Mouse (Mus musculus) heart, postnatal 25 days (tissue): ENCODE results near the gene Ccdc38. TPM values are rescaled to one million over a fixed set of nuclear protein-coding genes. Genes with fewer than 3 reads are reported as not detected.

Experiments
- DNase-seq: peaks from one replicate; pipeline ENCODE4 v3.0.0; 2022; ENCODE audit warnings: low spot score
- intact Hi-C: fragments of 180-260 bp; cut with DNase I; formaldehyde crosslinking; loops from one replicate; pipeline ENCODE4 v1.15.1; 2025
- total RNA-seq, 2 experiments: library from RNA; stranded (reverse); gene quantifications; 2 replicates each; pipeline ENCODE4 v1.2.3; 2021

Gene Ccdc38
- total RNA-seq, 2 experiments from 2014 or later: not detected

DNA sequence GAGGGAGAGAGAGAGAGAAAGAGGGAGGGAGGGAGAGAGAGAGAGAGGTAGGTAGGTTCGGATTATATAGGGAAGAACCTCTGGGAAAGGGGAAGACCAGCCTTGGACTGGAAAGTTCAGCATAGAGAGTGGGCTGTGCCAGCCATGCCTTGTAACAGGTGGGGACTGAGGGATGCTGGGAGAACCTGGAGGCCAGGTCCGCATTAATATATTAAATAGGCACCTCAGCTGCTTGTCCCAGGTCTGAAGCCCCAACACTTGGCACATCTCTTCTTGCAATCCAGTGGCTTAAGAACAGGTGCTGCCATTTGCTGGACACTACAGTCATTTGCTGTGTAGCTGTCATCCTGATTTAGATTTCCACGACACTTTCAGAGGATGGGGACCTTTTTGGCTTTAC, 56.2 kb downstream of the Ccdc38 start:
- intact Hi-C loops: no loop called here
- no peak for DNase-seq

DNA sequence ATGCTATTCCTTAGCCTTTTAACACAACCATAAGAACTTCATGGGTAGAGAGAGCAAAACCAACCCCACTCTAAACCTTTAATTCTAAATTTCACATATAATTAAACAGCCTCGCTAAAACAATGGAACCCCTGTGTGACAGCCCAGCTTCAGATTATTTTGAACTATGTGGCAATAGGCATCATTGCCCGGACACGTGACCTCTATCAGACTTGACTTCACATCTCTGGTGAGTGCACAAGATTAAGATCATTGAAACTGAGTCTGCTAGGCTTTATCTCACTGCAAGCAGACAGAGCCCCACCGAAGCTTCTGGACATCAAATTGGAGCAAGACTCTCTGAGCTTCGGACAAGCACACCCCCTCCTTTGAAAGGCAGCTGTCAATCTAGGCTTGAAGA, 61.9 kb downstream of the Ccdc38 start:
- no peak for DNase-seq
- intact Hi-C loops: no loop called here

DNA sequence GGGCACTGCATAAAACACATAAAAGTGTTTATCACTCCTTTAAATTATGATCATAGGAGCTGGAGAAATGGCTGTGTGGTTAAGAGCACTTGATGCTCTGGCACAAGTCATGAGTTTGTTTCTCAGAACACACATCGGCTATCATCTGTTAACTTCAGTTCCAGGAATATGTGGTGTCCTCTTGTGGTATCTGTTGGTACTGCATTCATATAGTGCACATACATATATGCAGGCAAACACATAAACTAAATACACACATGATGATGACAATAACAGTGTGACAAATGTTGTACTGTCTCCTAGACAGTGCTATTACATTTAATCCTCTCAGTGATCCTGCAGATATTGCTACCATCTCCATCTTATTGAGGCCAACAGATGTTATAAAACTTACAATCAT, 62.8 kb downstream of the Ccdc38 start:
- intact Hi-C loops: no loop called here
- no peak for DNase-seq

DNA sequence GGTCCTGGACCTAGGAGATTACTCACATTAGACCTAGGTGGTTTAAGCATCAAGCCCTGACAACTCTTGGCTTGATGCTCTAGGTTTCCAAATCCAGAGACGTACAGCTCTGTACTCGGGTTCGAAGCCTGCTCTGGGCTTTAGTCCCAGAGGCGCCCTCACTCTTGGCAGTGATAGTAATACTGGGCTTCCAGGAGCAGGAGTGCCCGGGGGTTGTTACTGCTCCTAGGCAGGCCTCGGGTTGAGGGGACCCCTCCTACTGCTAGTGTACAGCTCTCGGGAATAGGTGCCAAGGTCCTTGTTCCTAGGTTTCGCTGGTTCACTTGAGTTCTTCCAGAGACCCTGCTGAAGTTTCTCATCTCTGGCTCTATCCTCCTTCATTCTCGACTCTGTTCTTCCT, 65.9 kb downstream of the Ccdc38 start:
- intact Hi-C loops: no loop called here
- DNase-seq: no peak

DNA sequence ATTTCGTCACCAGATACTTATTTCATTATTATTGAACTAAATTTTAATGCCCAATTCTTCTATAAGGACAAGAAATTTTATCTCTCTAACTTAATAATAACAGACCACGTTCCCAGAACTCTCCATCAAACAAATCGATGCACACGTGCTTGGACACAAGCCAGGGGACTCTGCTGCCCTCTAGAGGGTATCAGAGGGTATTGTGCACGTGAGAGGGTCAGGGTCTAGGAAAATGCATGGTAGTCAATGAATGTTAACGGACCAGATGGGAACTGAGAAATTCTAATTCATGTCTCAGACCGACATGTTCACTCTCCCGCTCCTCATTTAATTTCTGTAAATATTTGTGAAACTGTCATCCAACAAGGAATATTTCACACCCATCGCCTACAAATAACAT, 67.6 kb downstream of the Ccdc38 start:
- DNase-seq: no peak

DNA sequence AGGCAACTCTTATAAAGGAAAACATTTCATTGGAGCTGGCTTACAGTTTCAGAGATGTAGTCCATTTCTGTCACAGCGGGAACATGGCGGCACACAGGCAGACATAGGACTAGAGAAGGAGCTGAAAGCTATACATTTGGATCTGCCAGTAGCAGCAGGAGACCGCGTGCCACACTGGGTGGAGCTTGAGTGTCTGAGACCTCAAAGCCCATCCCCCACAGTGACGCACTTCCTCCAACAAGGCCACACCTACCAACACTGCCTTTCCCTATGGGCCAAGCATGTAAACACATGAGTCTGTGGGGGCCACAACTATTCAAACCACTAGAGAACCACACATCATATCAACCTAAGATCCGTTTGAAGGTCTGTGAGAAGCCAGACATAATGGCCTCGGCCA, 68.8 kb downstream of the Ccdc38 start:
- no peak for DNase-seq
- intact Hi-C loops: no loop called here

More for the DNA sequence above, 67.6 kb downstream of the Ccdc38 start:
- intact Hi-C loops: no loop called here

DNA sequence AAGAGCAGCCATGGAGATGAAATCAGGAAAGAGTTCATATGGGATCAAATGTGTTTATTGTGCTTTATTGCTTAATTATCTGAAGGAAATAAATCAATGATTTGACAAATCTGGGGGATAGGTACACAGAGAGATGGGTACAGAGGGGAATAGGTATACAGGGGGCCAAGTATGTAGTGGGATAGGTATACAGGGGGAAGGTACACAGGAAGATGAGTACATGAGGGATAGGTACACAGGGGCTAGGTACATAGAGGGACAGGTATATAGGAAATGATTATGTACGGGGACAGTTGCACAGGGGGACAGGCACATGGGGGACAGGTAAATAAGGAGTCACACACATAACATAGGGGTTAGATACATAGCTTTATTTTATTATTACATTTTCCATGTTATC, 70.5 kb downstream of the Ccdc38 start:
- intact Hi-C loops: loop anchor here (1.0 to 5.0 kb wide), 3 partner anchors 151 to 201 kb away; no protein-coding TSS in a partner anchor
- DNase-seq: no peak

DNA sequence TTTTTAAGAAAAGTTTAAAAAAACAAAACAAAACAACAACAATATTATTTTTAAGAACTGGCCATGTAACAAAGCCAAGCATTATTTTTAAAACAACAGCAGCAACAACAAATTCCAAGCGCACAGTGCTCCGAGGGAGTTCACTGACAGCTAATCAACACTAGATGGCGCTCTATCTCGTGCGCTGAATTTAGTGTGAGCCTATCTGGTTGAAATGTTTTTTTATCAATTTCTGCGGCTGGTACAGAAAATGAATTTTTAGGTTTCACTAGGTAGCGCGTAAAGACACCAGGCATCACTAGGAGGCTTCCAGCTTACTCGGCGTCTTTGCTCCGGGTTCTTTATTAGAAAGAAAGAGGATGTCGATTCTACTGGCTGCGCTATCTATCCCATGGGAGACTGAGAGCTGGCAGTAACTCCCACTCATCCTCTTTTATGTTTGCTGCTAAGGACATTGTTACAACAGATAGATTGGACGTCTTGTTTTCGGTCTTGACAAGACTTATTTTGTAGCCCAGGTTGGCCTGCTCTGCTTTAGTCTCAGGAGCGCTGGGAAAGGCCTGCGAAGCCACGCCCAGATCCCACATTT, 71.1 kb downstream of the Ccdc38 start:
- intact Hi-C loops: loop anchor here (1.0 to 5.0 kb wide), 3 partner anchors 151 to 201 kb away; no protein-coding TSS in a partner anchor
- no peak for DNase-seq

DNA sequence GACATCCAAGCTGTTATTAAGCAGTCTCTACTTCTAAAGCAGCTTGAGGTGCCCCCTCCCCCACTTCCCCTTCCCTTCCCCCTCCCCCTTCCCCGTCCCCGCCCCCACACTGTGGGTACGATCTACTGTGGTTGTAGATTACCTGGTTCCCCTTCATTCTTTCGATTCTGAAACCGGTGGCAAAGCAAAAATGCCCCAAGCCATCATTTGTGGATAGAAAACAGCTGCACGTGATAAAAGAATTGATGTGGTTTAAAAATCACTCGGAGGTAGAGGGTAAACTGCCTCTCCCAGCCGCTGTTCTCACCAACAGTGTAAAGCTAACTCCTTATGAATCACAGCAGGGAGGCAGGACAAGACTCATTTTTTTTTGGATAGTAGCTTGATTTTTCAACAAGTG, 74.4 kb downstream of the Ccdc38 start:
- intact Hi-C loops: loop anchor here (5.0 kb wide), 2 partner anchors 147 to 197 kb away; no protein-coding TSS in a partner anchor
- DNase-seq: no peak

DNA sequence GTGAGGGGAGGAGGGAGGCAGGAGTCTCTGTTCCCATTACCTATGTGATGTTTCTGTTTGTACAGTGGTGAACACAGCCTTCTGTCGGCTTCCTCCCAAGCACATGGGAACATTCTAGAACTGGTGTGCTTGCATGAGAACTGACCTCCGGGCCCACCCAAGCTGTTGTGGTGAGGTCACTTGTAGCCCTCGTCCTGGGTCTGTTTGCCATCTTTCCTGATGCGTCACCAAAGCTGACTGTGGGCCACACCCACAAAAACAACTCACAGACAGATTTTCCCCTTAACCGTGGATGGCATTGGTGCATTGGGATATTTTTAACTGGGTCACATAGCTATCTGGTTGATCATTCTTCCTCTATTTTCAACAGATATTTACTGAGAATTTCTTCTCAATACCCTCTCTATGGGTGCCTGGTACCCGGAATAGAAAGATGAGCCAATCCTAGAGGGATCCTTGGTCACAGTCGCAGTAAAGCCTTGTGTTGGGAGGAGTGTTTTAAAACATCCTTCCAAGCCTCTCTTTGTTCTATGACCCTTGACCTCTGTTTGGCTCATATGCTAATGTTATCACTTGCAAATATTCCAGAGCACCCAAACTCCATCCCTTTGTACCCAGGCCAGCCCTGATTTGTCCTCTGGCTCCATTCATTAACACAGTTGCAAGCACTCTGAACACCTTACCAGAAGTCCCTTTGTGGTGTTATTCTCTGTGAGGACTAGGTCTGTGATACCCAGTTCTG, 80.2 kb downstream of the Ccdc38 start:
- DNase-seq: peak; percentile 30
- intact Hi-C loops: no loop called here

DNA sequence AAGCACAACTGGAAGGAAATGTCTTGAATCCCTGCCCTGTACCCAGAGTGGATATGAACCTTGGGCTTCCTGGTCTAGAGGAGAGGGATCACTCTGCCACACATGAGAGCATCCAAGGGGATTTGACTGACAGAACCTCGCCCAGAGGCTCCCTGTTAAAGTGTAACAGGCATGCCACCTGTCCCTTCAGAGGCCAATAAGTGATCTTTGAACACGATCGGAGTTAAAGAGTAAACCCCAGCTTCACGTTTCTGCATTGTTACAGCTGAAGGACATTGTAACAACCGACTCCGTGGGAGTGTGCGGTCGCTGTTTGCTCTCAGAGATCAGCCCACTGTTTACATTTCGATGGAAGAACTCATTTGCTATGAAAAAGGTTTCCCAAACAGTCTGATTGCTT, 83.3 kb downstream of the Ccdc38 start:
- DNase-seq: no peak
- intact Hi-C loops: no loop called here

DNA sequence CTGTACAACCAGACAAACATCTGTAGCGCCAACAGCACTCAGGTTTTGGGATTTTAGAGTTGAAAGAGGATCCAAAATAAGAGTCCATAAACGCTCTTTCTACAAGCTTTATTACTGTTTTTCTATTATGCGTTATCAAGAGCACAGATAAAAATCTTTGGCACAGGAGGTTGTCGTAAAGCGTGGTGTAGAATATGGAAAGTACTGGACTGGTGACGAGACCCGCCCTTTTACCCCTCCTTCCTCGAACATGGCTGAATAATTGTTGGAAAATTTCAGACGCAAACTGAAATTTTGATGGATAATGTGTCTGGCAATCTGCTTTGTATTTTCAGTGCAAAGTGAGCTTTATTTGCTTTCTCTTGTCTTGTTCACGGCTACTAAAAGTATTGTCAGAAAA, 83.7 kb downstream of the Ccdc38 start:
- no peak for DNase-seq
- intact Hi-C loops: no loop called here

DNA sequence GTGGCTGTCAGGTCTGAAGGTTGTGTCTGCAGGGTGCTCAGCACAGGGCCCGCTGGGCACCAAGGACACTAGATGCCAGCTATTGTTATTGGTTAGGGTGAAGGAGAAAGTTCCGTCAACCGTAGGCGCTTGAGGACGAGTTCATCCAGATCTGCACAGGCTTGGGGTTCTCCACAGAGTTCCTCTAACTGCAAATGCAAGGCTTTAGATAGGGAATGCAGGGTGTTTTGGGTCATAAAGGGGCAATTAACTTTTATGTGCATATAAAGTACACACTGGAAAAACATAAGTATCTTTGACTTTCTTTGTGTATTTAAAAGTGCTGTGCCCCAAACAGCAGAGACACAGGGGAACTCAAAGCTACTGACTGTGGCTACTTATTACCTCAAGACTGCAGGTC, 89.9 kb downstream of the Ccdc38 start:
- no peak for DNase-seq
- intact Hi-C loops: no loop called here

DNA sequence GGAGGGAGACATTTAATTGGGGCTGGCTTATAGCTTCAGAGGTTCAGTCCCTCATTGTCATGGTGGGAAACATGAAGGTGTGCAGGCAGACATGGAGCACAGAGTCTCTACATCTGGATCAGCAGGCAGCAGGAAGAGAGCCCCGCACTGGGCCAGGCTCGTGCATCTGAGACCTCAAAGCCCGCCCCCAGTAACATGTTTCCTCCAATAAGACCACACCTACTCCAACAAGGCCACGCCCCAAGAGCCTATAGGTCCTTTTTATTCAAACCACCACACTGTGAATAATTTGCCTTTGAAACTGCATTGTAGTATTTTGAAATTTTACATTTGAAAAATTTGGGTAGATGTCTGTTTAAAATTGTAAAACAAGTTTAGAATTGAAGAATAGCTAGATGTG, 91.7 kb downstream of the Ccdc38 start:
- no peak for DNase-seq
- intact Hi-C loops: no loop called here

DNA sequence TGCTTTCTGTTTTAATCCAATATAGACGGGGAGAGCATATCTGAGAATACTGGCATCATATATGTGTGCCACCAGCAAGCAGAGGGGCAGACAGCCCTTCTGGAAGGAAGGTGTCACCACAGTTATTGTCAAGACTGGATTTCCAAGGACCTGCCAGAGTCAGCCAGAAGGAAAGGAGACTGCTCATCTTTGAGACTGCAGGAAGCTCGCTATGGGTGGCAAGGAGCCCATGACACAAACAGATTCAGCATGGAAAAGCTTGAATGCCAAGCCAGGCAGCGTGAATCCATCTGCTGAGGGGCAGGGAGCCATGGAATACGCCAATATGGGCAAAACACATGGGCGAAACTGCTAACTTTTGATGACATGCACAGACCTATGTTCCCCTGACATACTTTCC, 93.1 kb downstream of the Ccdc38 start:
- intact Hi-C loops: no loop called here
- no peak for DNase-seq

Other genes with a start within 250 kb of the Ccdc38 start
- 10 to 100 TPM; 45.1 to 48.7 TPM for gene Elk3, start 229.5 kb upstream of the Ccdc38 start, total RNA-seq
- gene Lta4h, start 87.2 kb upstream of the Ccdc38 start, total RNA-seq: 10 to 100 TPM; 33.8 to 34.1 TPM
- under 1 TPM; 0.21 to 0.50 TPM for gene Hal, start 51.9 kb upstream of the Ccdc38 start, total RNA-seq
- gene Amdhd1, start 599 bp upstream of the Ccdc38 start, total RNA-seq: not detected
- 10 to 100 TPM; 10.8 to 12.5 TPM for gene Snrpf, start 49.1 kb downstream of the Ccdc38 start, total RNA-seq
- gene Ntn4, start 100.0 kb downstream of the Ccdc38 start, total RNA-seq: 10 to 100 TPM; 12.2 to 14.1 TPM